Mouse (Mus musculus): Measurements from ENCODE around the gene Cpxcr1.

Cpxcr1 gene

GRCm38 (mm10) chrX:116448644-116449043, at the start of gene Cpxcr1:
Gene Cpxcr1, plus strand, starts transcription at chrX:116448944.
- DNase-seq (ENCODE audit: low spot score in 2 of 2): no peak

All from urinary bladder, adult 18-20 months (tissue).